Mouse (Mus musculus) monocyte, adult 2 months (primary cell): ENCODE measurements around the gene Vmn2r58.
"Not testable (repeated sequence)": the region's sequence is repeated elsewhere in the genome, so short reads cannot be mapped to it uniquely, and the experiment has no call there.

ENCODE experiments used
- DNase-seq, 2 experiments: peaks; one replicate each; pipeline ENCODE4 v3.0.0; 2022; ENCODE audit warnings: low spot score in 2 of 2, low read depth in 1 of 2

Vmn2r58 gene

DNA sequence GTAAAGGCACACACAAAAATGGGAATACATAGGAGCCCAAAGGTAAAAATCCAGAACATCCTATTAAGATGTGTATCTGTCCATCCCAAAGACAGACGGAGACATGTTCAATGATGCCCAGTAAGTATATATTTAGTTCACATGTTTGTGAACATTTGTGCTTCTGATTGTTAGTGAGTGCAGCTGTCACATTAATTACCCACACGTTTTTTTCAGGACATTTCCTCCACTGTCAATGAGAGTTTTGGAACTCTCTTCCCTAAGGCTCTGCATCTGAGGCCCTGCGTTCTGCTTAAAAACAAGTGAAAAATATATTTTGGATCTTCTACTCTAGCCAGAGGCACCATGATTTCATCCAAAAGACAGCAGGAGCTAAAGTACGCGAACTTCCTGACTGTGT is at the start of gene Vmn2r58:
Vmn2r58 (minus strand) TSS at position 101 of the 400 bp plus-strand sequence.
- DNase-seq: not testable (repeated sequence)
